Mouse (Mus musculus) erythroblast, adult 5-6 weeks (primary cell): Measurements from ENCODE around the gene Ctsm. TPM values are rescaled to one million over a fixed set of nuclear protein-coding genes. Genes with fewer than 3 reads are reported as not detected.
"Not testable (repeated sequence)": the region's sequence is repeated elsewhere in the genome, so short reads cannot be mapped to it uniquely, and the experiment has no call there.

Source experiments
- ATAC-seq: replicated peaks from 2 replicates; pipeline ENCODE4 v1.8.0; 2016; ENCODE audit warnings: moderate number of reproducible peaks, mild to moderate bottlenecking, moderate TSS enrichment, inconsistent platforms; ENCODE audit not compliant: poor library complexity, low FRiP score, severe bottlenecking
- total RNA-seq, 2 experiments: library from RNA; stranded (forward) in 1 of 2; stranded (reverse) in 1 of 2; fragments of 150-400 nt in 1 of 2; fragments of 200-764, 138-1000 nt in 1 of 2; gene quantifications; 2 replicates each; pipeline versions ENCODE4 v1.2.3 to v1.2.4; 2015 to 2017; ENCODE audit warnings: low replicate concordance in 2 of 2

The Ctsm gene
- total RNA-seq (2015; ENCODE audit: low replicate concordance) = not detected in 2 replicates
- not detected in 2 replicates for total RNA-seq (2017; ENCODE audit: low replicate concordance)

DNA sequence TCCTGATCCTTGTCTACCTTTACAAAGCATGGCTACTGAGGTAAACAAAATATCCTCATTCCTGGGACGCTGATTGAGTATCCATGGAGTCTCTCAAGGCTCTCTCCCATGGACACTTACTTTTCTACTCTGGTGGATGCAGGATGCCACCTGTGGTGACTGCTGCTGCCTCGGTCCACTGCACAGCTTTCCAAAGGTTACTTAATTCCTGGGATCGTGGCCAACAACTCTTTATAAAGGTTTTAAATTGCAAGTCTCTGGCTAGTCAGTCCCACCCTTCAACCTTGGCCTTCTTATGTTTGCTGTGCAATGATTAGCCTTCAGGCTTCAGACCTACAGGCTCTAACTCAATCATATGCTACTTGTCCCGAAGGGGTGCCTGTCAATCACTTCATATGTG lies at the start of gene Ctsm:
Ctsm (minus strand) TSS at position 209 of the 400 bp plus-strand sequence.
- no peak for ATAC-seq

GRCm38 (mm10) chr13:61570027-61570426 lies 28.4 kb upstream of the Ctsm start, which contains the start of gene Cts3:
Gene Cts3, minus strand, starts transcription at chr13:61570127.
- no peak for ATAC-seq

DNA sequence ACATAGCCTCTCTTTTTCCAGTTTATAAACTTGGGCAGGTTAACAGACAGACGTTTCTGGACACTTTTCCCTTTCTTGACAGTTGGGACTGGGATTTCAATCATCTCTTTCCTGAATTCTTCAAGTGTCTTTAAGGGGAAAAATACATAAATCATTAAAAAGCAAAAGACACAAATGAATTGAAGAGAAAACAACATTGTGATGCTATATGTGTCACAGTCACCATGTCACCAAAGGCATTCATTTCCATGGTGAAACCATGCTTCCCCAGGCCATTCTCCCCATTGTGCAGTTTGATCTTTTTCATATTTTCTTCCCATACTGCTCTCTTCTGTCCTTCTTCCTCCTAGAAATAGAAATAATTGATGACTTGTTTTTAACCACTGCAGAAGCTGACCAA lies 26.4 kb upstream of the Ctsm start, which contains the start of gene Gm49352:
Gm49352 (minus strand) TSS at position 101 of the 400 bp plus-strand sequence.
- ATAC-seq = not testable (repeated sequence)

Other genes starting within 250 kb of the Ctsm start
- gene Cts7, start 183.6 kb downstream of the Ctsm start, total RNA-seq (2015; ENCODE audit: low replicate concordance) = not detected in 2 replicates
- not detected in 2 replicates for gene Cts7, start 183.6 kb downstream of the Ctsm start, total RNA-seq (2017; ENCODE audit: low replicate concordance)
- not detected in 2 replicates for gene Gm49352, start 26.3 kb upstream of the Ctsm start, total RNA-seq (2015; ENCODE audit: low replicate concordance)
- not detected in 2 replicates for gene Gm49352, start 26.3 kb upstream of the Ctsm start, total RNA-seq (2017; ENCODE audit: low replicate concordance)
- gene Cts3, start 28.3 kb upstream of the Ctsm start, total RNA-seq (2015; ENCODE audit: low replicate concordance) = not detected in 2 replicates
- gene Cts3, start 28.3 kb upstream of the Ctsm start, total RNA-seq (2017; ENCODE audit: low replicate concordance) = not detected in 2 replicates